Mouse (Mus musculus) neural tube, embryonic 13.5 days (tissue): ENCODE measurements around the gene Catsper3. TPM values are rescaled to one million over a fixed set of nuclear protein-coding genes. Genes with fewer than 3 reads are reported as not detected.

Experiments used
- ATAC-seq: fragments of 200-750 bp; cut with Nextera tagmentation; 2 replicates; pipeline ENCODE4 v1.8.0; 2017; ENCODE audit warnings: low read depth, mild to moderate bottlenecking, moderate TSS enrichment, moderate library complexity
- H3K27ac ChIP-seq: fragments of 300-500 bp; sonication (generic); replicated peaks from 2 replicates; pipeline ENCODE4 v1.5.1; 2015; ENCODE audit warnings: moderate library complexity, mild to moderate bottlenecking, inconsistent platforms
- H3K27me3 ChIP-seq: fragments of 300-500 bp; sonication (generic); 2 replicates; pipeline ENCODE4 v1.6.1; 2015; ENCODE audit warnings: mild to moderate bottlenecking, inconsistent platforms
- H3K36me3 ChIP-seq: fragments of 300-500 bp; sonication (generic); 2 replicates; pipeline ENCODE4 v1.6.1; 2015; ENCODE audit warnings: mild to moderate bottlenecking, inconsistent platforms
- H3K4me1 ChIP-seq: fragments of 300-500 bp; sonication (generic); replicated peaks from 2 replicates; pipeline ENCODE4 v1.6.1; 2015; ENCODE audit warnings: inconsistent platforms
- H3K4me2 ChIP-seq: fragments of 300-500 bp; sonication (generic); 2 replicates; pipeline ENCODE4 v1.6.1; 2015; ENCODE audit warnings: inconsistent platforms, mild to moderate bottlenecking, moderate library complexity
- H3K4me3 ChIP-seq: fragments of 300-500 bp; sonication (generic); 2 replicates; pipeline ENCODE4 v1.5.1; 2015; ENCODE audit warnings: mild to moderate bottlenecking, inconsistent platforms
- H3K9ac ChIP-seq: fragments of 300-500 bp; sonication (generic); 2 replicates; pipeline ENCODE4 v1.6.1; 2015; ENCODE audit warnings: moderate library complexity, mild to moderate bottlenecking, inconsistent platforms
- H3K9me3 ChIP-seq: fragments of 300-500 bp; sonication (generic); 2 replicates; pipeline ENCODE4 v1.6.1; 2016; ENCODE audit warnings: inconsistent platforms
- WGBS: fragments of 180-500 bp; shearing (Covaris S2); methylation state at CpG from one replicate; pipeline ENCODE4 v1.1.7; 2015; 5-methylcytosine and 5-hydroxymethylcytosine counted together
- polyA plus RNA-seq: library from polyadenylated mRNA; unstranded; fragments of >200 nt; fragmentation: Nextera tagmentation; extraction: Ambion mirVana; gene quantifications from 2 replicates; pipeline ENCODE4 v1.2.1, GENCODE M21; 2015

Gene Catsper3
- polyA plus RNA-seq, 1 experiment from 2014 or later, result not detected

- Histone ChIP-seq H3K27ac (no peak overlapping the region), H3K9me3 (no peaks in the 10 kb centered on the region), H3K36me3 (no peaks in the 10 kb centered on the region), H3K27me3 (peaks cover 100% of the 10 kb centered on the region), H3K9ac (no peak overlapping the region), H3K4me3 (no peak overlapping the region), H3K4me1 (peaks cover 18% of the 10 kb centered on the region), H3K4me2 (no peak overlapping the region)
- ATAC-seq, result no peak
- WGBS, result 1% methylated on average over 32 of the region's 32 CpGs
Observed at GRCm38 (mm10) chr13:55836786-55837780, 52.7 kb downstream of the Catsper3 start.

DNA sequence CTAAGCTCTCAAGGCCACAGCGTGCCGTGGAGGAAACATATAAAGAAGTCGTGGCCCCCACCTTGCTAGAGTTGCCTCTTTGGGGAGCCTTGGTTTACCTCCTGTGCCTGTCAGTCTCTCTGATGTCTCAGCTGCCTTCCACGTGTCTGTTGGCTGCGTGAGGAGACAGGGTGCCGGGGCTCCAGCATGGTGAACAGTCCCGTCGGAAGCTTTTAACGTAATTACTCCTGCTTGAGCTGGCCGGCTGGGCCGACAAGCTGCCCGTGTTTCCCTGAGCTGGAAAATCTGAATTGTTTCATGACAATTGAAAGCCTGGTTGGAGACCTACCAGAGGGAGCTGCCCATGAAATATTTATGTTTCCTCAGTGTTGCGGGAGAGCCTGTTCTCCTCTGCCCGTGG is 55.9 kb downstream of the Catsper3 start:
- Histone ChIP-seq H3K27me3 (peaks cover 98% of the 10 kb centered on the region), H3K4me3 (no peak overlapping the region), H3K36me3 (no peaks in the 10 kb centered on the region), H3K9ac (no peak overlapping the region), H3K4me1 (peaks cover 18% of the 10 kb centered on the region), H3K4me2 (no peak overlapping the region), H3K9me3 (0 out of 2 replicates have a peak, but pooled peaks cover 6% of the 10 kb centered on the region), H3K27ac (no peak overlapping the region)
- ATAC-seq, result no peak
- 13% methylated on average over 14 of the region's 14 CpGs for WGBS

- H3K27ac ChIP-seq, result no peak overlapping the region
- H3K4me3 ChIP-seq, result no peak overlapping the region
- no peak overlapping the region for H3K4me2 ChIP-seq
- H3K36me3 ChIP-seq, result no peaks in the 10 kb centered on the region
- WGBS, result 96% methylated on average over 1 of the region's 1 CpGs
- peaks cover 24% of the 10 kb centered on the region for H3K4me1 ChIP-seq
- 0 out of 2 replicates have a peak, but pooled peaks cover 6% of the 10 kb centered on the region for H3K9me3 ChIP-seq
- ATAC-seq, result no peak
- peaks cover 98% of the 10 kb centered on the region for H3K27me3 ChIP-seq
- H3K9ac ChIP-seq, result no peak overlapping the region
Observed at GRCm38 (mm10) chr13:55843700-55844099, 59.3 kb downstream of the Catsper3 start.

- Histone ChIP-seq H3K27me3 (peaks cover 89% of the 10 kb centered on the region), H3K4me2 (no peak overlapping the region), H3K27ac (no peak overlapping the region), H3K4me3 (no peak overlapping the region), H3K9me3 (0 out of 2 replicates have a peak, but pooled peaks cover 6% of the 10 kb centered on the region), H3K36me3 (no peaks in the 10 kb centered on the region), H3K9ac (no peak overlapping the region), H3K4me1 (peaks cover 20% of the 10 kb centered on the region)
- no peak for ATAC-seq
- WGBS, result 55% methylated on average over 10 of the region's 10 CpGs
Observed at GRCm38 (mm10) chr13:55847805-55848204, 63.4 kb downstream of the Catsper3 start.

GRCm38 (mm10) chr13:55848604-55849190 is 64.3 kb downstream of the Catsper3 start:
- H3K4me2 ChIP-seq, result peak overlapping the region; percentile 4; the same call in 1 of the 2 replicates
- H3K27me3 ChIP-seq, result peaks cover 91% of the 10 kb centered on the region
- no peaks in the 10 kb centered on the region for H3K36me3 ChIP-seq
- 22% methylated on average over 13 of the region's 13 CpGs for WGBS
- H3K4me1 ChIP-seq, result peaks cover 20% of the 10 kb centered on the region
- ATAC-seq, result peak; percentile 36; the same call in 1 of the 2 replicates
- no peak overlapping the region for H3K9ac ChIP-seq
- H3K9me3 ChIP-seq, result 0 out of 2 replicates have a peak, but pooled peaks cover 3% of the 10 kb centered on the region
- no peak overlapping the region for H3K27ac ChIP-seq
- H3K4me3 ChIP-seq, result no peak overlapping the region

DNA sequence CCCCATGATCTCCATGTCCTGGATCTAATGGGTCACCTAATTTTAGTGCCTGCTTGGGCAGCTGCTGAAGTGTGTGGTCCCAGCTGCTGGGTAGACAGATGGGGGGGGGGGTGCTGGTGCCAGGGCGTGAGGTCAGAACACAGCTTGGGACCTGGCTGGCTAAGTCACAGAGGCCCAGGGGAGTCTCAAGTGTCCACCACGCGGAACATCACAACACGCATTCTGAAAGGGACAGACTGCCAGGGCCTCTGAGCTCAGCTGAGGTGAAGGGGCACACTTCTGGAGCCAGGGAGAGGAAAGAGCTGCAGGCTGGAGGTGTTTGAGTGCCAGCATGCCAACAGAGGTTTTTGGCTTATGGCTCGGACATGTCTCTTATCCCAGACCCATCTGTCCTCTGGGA is 66.4 kb downstream of the Catsper3 start:
- H3K9ac ChIP-seq, result no peak overlapping the region
- no peak overlapping the region for H3K4me3 ChIP-seq
- H3K27ac ChIP-seq, result no peak overlapping the region
- H3K4me2 ChIP-seq, result no peak overlapping the region
- no peaks in the 10 kb centered on the region for H3K36me3 ChIP-seq
- peaks cover 23% of the 10 kb centered on the region for H3K4me1 ChIP-seq
- H3K9me3 ChIP-seq, result no peaks in the 10 kb centered on the region
- no peak for ATAC-seq
- peaks cover 91% of the 10 kb centered on the region for H3K27me3 ChIP-seq
- WGBS, result 64% methylated on average over 5 of the region's 5 CpGs

- Histone ChIP-seq H3K27ac (no peak overlapping the region), H3K27me3 (peaks cover 91% of the 10 kb centered on the region), H3K4me2 (no peak overlapping the region), H3K36me3 (no peaks in the 10 kb centered on the region), H3K9me3 (no peaks in the 10 kb centered on the region), H3K9ac (no peak overlapping the region), H3K4me1 (peaks cover 29% of the 10 kb centered on the region), H3K4me3 (no peak overlapping the region)
- no peak for ATAC-seq
- 75% methylated on average over 3 of the region's 3 CpGs for WGBS
Observed at GRCm38 (mm10) chr13:55852205-55852604, 67.8 kb downstream of the Catsper3 start.

- Histone ChIP-seq H3K9me3 (no peaks in the 10 kb centered on the region), H3K4me3 (no peak overlapping the region), H3K9ac (no peak overlapping the region), H3K4me1 (peaks cover 16% of the 10 kb centered on the region), H3K36me3 (no peaks in the 10 kb centered on the region), H3K4me2 (no peak overlapping the region), H3K27ac (no peak overlapping the region), H3K27me3 (peaks cover 96% of the 10 kb centered on the region)
- 67% methylated on average over 7 of the region's 7 CpGs for WGBS
- ATAC-seq, result peak; percentile 43; the same call in 1 of the 2 replicates
Observed at GRCm38 (mm10) chr13:55855793-55856192, 71.4 kb downstream of the Catsper3 start.

- no peak for ATAC-seq
- no peak overlapping the region for H3K9ac ChIP-seq
- no peak overlapping the region for H3K27ac ChIP-seq
- H3K27me3 ChIP-seq, result peaks cover 85% of the 10 kb centered on the region
- WGBS, result 84% methylated on average over 5 of the region's 5 CpGs
- H3K4me3 ChIP-seq, result no peak overlapping the region
- no peaks in the 10 kb centered on the region for H3K36me3 ChIP-seq
- H3K9me3 ChIP-seq, result no peaks in the 10 kb centered on the region
- H3K4me2 ChIP-seq, result no peak overlapping the region
- H3K4me1 ChIP-seq, result peaks cover 16% of the 10 kb centered on the region
Observed at GRCm38 (mm10) chr13:55858463-55858862, 74.1 kb downstream of the Catsper3 start.

Other genes starting within 250 kb of the Catsper3 start
- 51.6 and 54.4 TPM in 2 replicates for gene Ddx41, start 247.9 kb upstream of the Catsper3 start, polyA plus RNA-seq
- 49.9 and 55.4 TPM in 2 replicates for gene Fam193b, start 213.4 kb upstream of the Catsper3 start, polyA plus RNA-seq
- gene Tmed9, start 210.8 kb upstream of the Catsper3 start, polyA plus RNA-seq, result 99.2 and 106 TPM in 2 replicates
- 44.3 and 48.1 TPM in 2 replicates for gene B4galt7, start 184.7 kb upstream of the Catsper3 start, polyA plus RNA-seq
- 111 TPM in 2 replicates for gene Caml, start 161.6 kb upstream of the Catsper3 start, polyA plus RNA-seq
- gene Ddx46, start 149.5 kb upstream of the Catsper3 start, polyA plus RNA-seq, result 27.5 and 27.8 TPM in 2 replicates
- gene B230219D22Rik, start 91.4 kb upstream of the Catsper3 start, polyA plus RNA-seq, result 69.7 and 73.4 TPM in 2 replicates
- 132 and 144 TPM in 2 replicates for gene Txndc15, start 69.9 kb upstream of the Catsper3 start, polyA plus RNA-seq
- 23.3 and 26.2 TPM in 2 replicates for gene Pcbd2, start 57.2 kb upstream of the Catsper3 start, polyA plus RNA-seq
- gene Pitx1, start 51.6 kb downstream of the Catsper3 start, polyA plus RNA-seq, result 0.58 TPM in 1 of 2 replicates, not detected in the other